Mouse (Mus musculus) ovary, postnatal 14 days (tissue): Measurements from ENCODE around the gene Selenoh.

Experiments
- DNase-seq: peaks from one replicate; pipeline ENCODE4 v3.0.0; 2022; ENCODE audit warnings: low spot score

Gene Selenoh

GRCm38 (mm10) chr2:84632001-84632400 lies 38.6 kb downstream of the Selenoh start:
- no peak for DNase-seq

- DNase-seq: no peak
Measured at GRCm38 (mm10) chr2:84627036-84627435, 43.5 kb downstream of the Selenoh start.

GRCm38 (mm10) chr2:84626366-84626975 lies 44.1 kb downstream of the Selenoh start:
- no peak for DNase-seq

GRCm38 (mm10) chr2:84624201-84624600 lies 46.4 kb downstream of the Selenoh start:
- DNase-seq: no peak

- DNase-seq: no peak
Measured at GRCm38 (mm10) chr2:84623428-84624119, 47.0 kb downstream of the Selenoh start.

- DNase-seq: no peak
Measured at GRCm38 (mm10) chr2:84622668-84623067, 47.9 kb downstream of the Selenoh start.

- DNase-seq: no peak
Measured at GRCm38 (mm10) chr2:84619646-84620340, 50.8 kb downstream of the Selenoh start.
